15 mouse cellular contexts compared by ENCODE assay signal in genomic region chr15:77740511-77741297, GRCm38 (mm10). TPM values are rescaled to one million over a fixed set of nuclear protein-coding genes. Genes with fewer than 3 reads are reported as not detected.
DNase-seq lines count a peak whose midpoint lies in the region; ATAC-seq and TF ChIP-seq lines count a peak whose summit lies in the region.
"Had no signal": no experiment of that assay in that cellular context is flagged by ENCODE, and none has a peak within 500 bp of the region (broad histone marks: within the 10 kb centered on the region; RNA-seq: fewer than 3 reads in every experiment).

No protein-coding gene starts in this region.

- H3K27me3 ChIP-seq in embryonic facial prominence, embryonic 11.5 days (ENCODE audit: control insufficient read depth, insufficient read depth, low read length): no peaks in the 10 kb centered on the region
- H3K27me3 ChIP-seq in embryonic facial prominence, embryonic 10.5 days (replicated peaks; ENCODE audit: low read depth, poor library complexity, severe bottlenecking): no peaks in the 10 kb centered on the region
- no peaks in the 10 kb centered on the region for H3K27me3 ChIP-seq in lung, postnatal 0 days (replicated peaks; ENCODE audit: insufficient read depth, low read length)
- no peaks in the 10 kb centered on the region for H3K27me3 ChIP-seq in stomach, embryonic 16.5 days (ENCODE audit: control insufficient read depth, insufficient read depth, low read length)
- no peaks in the 10 kb centered on the region for H3K27me3 ChIP-seq in kidney, embryonic 16.5 days (ENCODE audit: insufficient read depth, low read length)
- H3K27me3 ChIP-seq: neural tube, embryonic 15.5 days had no signal

- no peak overlapping the region for H3K9ac ChIP-seq in embryonic facial prominence, embryonic 11.5 days (replicated peaks; ENCODE audit: low read length)
- H3K9ac ChIP-seq in lung, postnatal 0 days (replicated peaks; ENCODE audit: low read depth): no peak overlapping the region
- no peak overlapping the region for H3K9ac ChIP-seq in stomach, embryonic 16.5 days (ENCODE audit: low read length)
- no peak overlapping the region for H3K9ac ChIP-seq in kidney, embryonic 16.5 days (replicated peaks; ENCODE audit: low read length)
- H3K9ac ChIP-seq: neural tube, embryonic 15.5 days had no signal

- peak; percentile 66 for TF ChIP-seq CTCF in lung, postnatal 0 days (IDR thresholded peaks at IDR 0.05)

- ATAC-seq in embryonic facial prominence, embryonic 11.5 days (replicated peaks; ENCODE audit: insufficient number of reproducible peaks, low FRiP score, low TSS enrichment, low read depth): no peak
- ATAC-seq in lung, postnatal 0 days: peak; percentile 59; the same call in 1 of the 2 replicates
- ATAC-seq in stomach, embryonic 16.5 days (ENCODE audit: insufficient read depth, low FRiP score): peak; percentile 83; the same call in 1 of the 2 replicates
- ATAC-seq in kidney, embryonic 16.5 days (ENCODE audit: low FRiP score, low TSS enrichment): no peak

- H3K4me3 ChIP-seq in embryonic facial prominence, embryonic 11.5 days (ENCODE audit: low read depth, low read length): no peak overlapping the region
- H3K4me3 ChIP-seq in embryonic facial prominence, embryonic 10.5 days: no peak overlapping the region
- H3K4me3 ChIP-seq in lung, postnatal 0 days (ENCODE audit: low read depth, low read length): no peak overlapping the region
- H3K4me3 ChIP-seq in stomach, embryonic 16.5 days (replicated peaks; ENCODE audit: low read length): no peak overlapping the region
- no peak overlapping the region for H3K4me3 ChIP-seq in kidney, embryonic 16.5 days (ENCODE audit: low read length)
- H3K4me3 ChIP-seq: neural tube, embryonic 15.5 days had no signal

- H3K27ac ChIP-seq in embryonic facial prominence, embryonic 11.5 days (replicated peaks; ENCODE audit: low read depth, low read length): no peak overlapping the region
- H3K27ac ChIP-seq in embryonic facial prominence, embryonic 10.5 days (replicated peaks): no peak overlapping the region
- H3K27ac ChIP-seq in lung, postnatal 0 days (ENCODE audit: low read length): no peak overlapping the region
- no peak overlapping the region for H3K27ac ChIP-seq in stomach, embryonic 16.5 days (ENCODE audit: low read length)
- no peak overlapping the region for H3K27ac ChIP-seq in kidney, embryonic 16.5 days (ENCODE audit: low read length)
- H3K27ac ChIP-seq: neural tube, embryonic 15.5 days had no signal

- no peaks in the 10 kb centered on the region for H3K9me3 ChIP-seq in embryonic facial prominence, embryonic 11.5 days (replicated peaks; ENCODE audit: control insufficient read depth, low read length)
- no peaks in the 10 kb centered on the region for H3K9me3 ChIP-seq in embryonic facial prominence, embryonic 10.5 days
- no peaks in the 10 kb centered on the region for H3K9me3 ChIP-seq in lung, postnatal 0 days (ENCODE audit: low read length)
- no peaks in the 10 kb centered on the region for H3K9me3 ChIP-seq in stomach, embryonic 16.5 days (replicated peaks; ENCODE audit: control insufficient read depth, low read length)
- no peaks in the 10 kb centered on the region for H3K9me3 ChIP-seq in kidney, embryonic 16.5 days (ENCODE audit: low read length)
- H3K9me3 ChIP-seq: neural tube, embryonic 15.5 days had no signal

- peak; percentile 6 for DNase-seq in embryonic facial prominence, embryonic 11.5 days (ENCODE audit: low spot score)
- no peak for DNase-seq in embryonic facial prominence, embryonic 10.5 days (ENCODE audit: low spot score)
- peak; percentile 34 for DNase-seq in lung, postnatal 0 days (ENCODE audit: low spot score)
- no peak for DNase-seq in lung, postnatal 10 days
- DNase-seq in induced T-regulatory cell, adult 2 months (ENCODE audit: low read depth): peak; percentile 65
- DNase-seq in gastrocnemius, adult 8-10 months (ENCODE audit: low spot score in 2 of 2): no peak
- DNase-seq: B cell, adult 2 months; cerebellum, adult 9-10 months; kidney, adult 18-20 months; spleen, adult 18-20 months had no signal

- no peak overlapping the region for H3K4me2 ChIP-seq in embryonic facial prominence, embryonic 11.5 days (ENCODE audit: low read depth, low read length)
- no peak overlapping the region for H3K4me2 ChIP-seq in lung, postnatal 0 days (replicated peaks; ENCODE audit: low read depth, low read length)
- H3K4me2 ChIP-seq in stomach, embryonic 16.5 days (ENCODE audit: low read depth, low read length): no peak overlapping the region
- H3K4me2 ChIP-seq in kidney, embryonic 16.5 days (replicated peaks; ENCODE audit: low read depth, low read length): no peak overlapping the region
- H3K4me2 ChIP-seq: neural tube, embryonic 15.5 days had no signal

- H3K4me1 ChIP-seq in embryonic facial prominence, embryonic 11.5 days (ENCODE audit: control insufficient read depth, insufficient read depth, low read length): no peaks in the 10 kb centered on the region
- H3K4me1 ChIP-seq in embryonic facial prominence, embryonic 10.5 days: no peaks in the 10 kb centered on the region
- no peaks in the 10 kb centered on the region for H3K4me1 ChIP-seq in lung, postnatal 0 days (ENCODE audit: insufficient read depth, low read depth, low read length)
- H3K4me1 ChIP-seq in stomach, embryonic 16.5 days (ENCODE audit: control insufficient read depth, insufficient read depth, low read length): no peaks in the 10 kb centered on the region
- H3K4me1 ChIP-seq in kidney, embryonic 16.5 days (ENCODE audit: insufficient read depth, low read length): no peaks in the 10 kb centered on the region
- H3K4me1 ChIP-seq: neural tube, embryonic 15.5 days had no signal

- H3K36me3 ChIP-seq in embryonic facial prominence, embryonic 11.5 days (replicated peaks; ENCODE audit: control insufficient read depth, insufficient read depth, low read depth, low read length): no peaks in the 10 kb centered on the region
- no peaks in the 10 kb centered on the region for H3K36me3 ChIP-seq in embryonic facial prominence, embryonic 10.5 days (replicated peaks)
- H3K36me3 ChIP-seq in lung, postnatal 0 days (ENCODE audit: insufficient read depth, low read length): no peaks in the 10 kb centered on the region
- H3K36me3 ChIP-seq in stomach, embryonic 16.5 days (ENCODE audit: control insufficient read depth, insufficient read depth, low read length): no peaks in the 10 kb centered on the region
- H3K36me3 ChIP-seq in kidney, embryonic 16.5 days (ENCODE audit: insufficient read depth, low read length): no peaks in the 10 kb centered on the region
- H3K36me3 ChIP-seq: neural tube, embryonic 15.5 days had no signal

- TF ChIP-seq EP300 in lung, postnatal 0 days (IDR thresholded peaks at IDR 0.05): no peak

- 77% methylated on average over 9 of the region's 9 CpGs for WGBS in embryonic facial prominence, embryonic 11.5 days
- 78% methylated on average over 9 of the region's 9 CpGs for WGBS in embryonic facial prominence, embryonic 10.5 days
- 68% methylated on average over 9 of the region's 9 CpGs for WGBS in lung, postnatal 0 days
- 65% methylated on average over 9 of the region's 9 CpGs for WGBS in stomach, embryonic 16.5 days
- WGBS in kidney, embryonic 16.5 days: 73% methylated on average over 9 of the region's 9 CpGs

RNA-seq across cellular contexts. Expression of gene Apol9b, which starts 11.9 kb away (rescaled TPM):
- polyA plus RNA-seq in embryonic facial prominence, embryonic 11.5 days (2014; fragmentation: Nextera tagmentation; extraction: Ambion mirVana): not detected in 2 replicates
- polyA plus RNA-seq in embryonic facial prominence, embryonic 10.5 days (2016; fragmentation: Nextera tagmentation; extraction: Ambion mirVana): not detected in 2 replicates
- polyA plus RNA-seq in lung, postnatal 0 days (2015; fragmentation: Nextera tagmentation; extraction: Ambion mirVana): 0.14 and 0.31 TPM in 2 replicates
- 0.37 TPM in 1 of 2 replicates, not detected in the other for polyA plus RNA-seq in stomach, embryonic 16.5 days (2015; fragmentation: Nextera tagmentation; extraction: Ambion mirVana)
- 0.20 TPM in 1 of 2 replicates, not detected in the other for polyA plus RNA-seq in kidney, embryonic 16.5 days (2015; fragmentation: Nextera tagmentation; extraction: Ambion mirVana)
- not detected for total RNA-seq in gastrocnemius, adult 8-10 months (2022)
- total RNA-seq: megakaryocyte, adult 5-6 weeks had no signal

RNA-seq across cellular contexts. Expression of gene Apol8, which starts 16.1 kb away (rescaled TPM):
- polyA plus RNA-seq in embryonic facial prominence, embryonic 11.5 days (2014; fragmentation: Nextera tagmentation; extraction: Ambion mirVana): 0.29 TPM in 1 of 2 replicates, not detected in the other
- polyA plus RNA-seq in embryonic facial prominence, embryonic 10.5 days (2016; fragmentation: Nextera tagmentation; extraction: Ambion mirVana): 0.14 and 0.32 TPM in 2 replicates
- 0.06 and 0.26 TPM in 2 replicates for polyA plus RNA-seq in lung, postnatal 0 days (2015; fragmentation: Nextera tagmentation; extraction: Ambion mirVana)
- 1.2 TPM in 2 replicates for polyA plus RNA-seq in stomach, embryonic 16.5 days (2015; fragmentation: Nextera tagmentation; extraction: Ambion mirVana)
- 0.19 and 0.21 TPM in 2 replicates for polyA plus RNA-seq in kidney, embryonic 16.5 days (2015; fragmentation: Nextera tagmentation; extraction: Ambion mirVana)
- total RNA-seq in gastrocnemius, adult 8-10 months (2022): under 1 TPM in 2 of 4 experiments, not detected in 2; 0.63 to 0.86 TPM
- total RNA-seq: adrenal gland, adult 18-20 months had no signal

RNA-seq across cellular contexts. Expression of gene Apol7e, which starts 42.0 kb away (rescaled TPM):
- not detected in 2 replicates for polyA plus RNA-seq in embryonic facial prominence, embryonic 11.5 days (2014; fragmentation: Nextera tagmentation; extraction: Ambion mirVana)
- polyA plus RNA-seq in embryonic facial prominence, embryonic 10.5 days (2016; fragmentation: Nextera tagmentation; extraction: Ambion mirVana): not detected in 2 replicates
- 0.10 TPM in 1 of 2 replicates, not detected in the other for polyA plus RNA-seq in lung, postnatal 0 days (2015; fragmentation: Nextera tagmentation; extraction: Ambion mirVana)
- polyA plus RNA-seq in stomach, embryonic 16.5 days (2015; fragmentation: Nextera tagmentation; extraction: Ambion mirVana): 0.17 and 0.35 TPM in 2 replicates
- polyA plus RNA-seq in kidney, embryonic 16.5 days (2015; fragmentation: Nextera tagmentation; extraction: Ambion mirVana): not detected in 2 replicates
- not detected for total RNA-seq in gastrocnemius, adult 8-10 months (2022)
- polyA plus RNA-seq: neural tube, embryonic 15.5 days had no signal

Comparison
In these comparisons a context has a peak if more than half of its experiments do, and no peak if none do; other contexts are left out.
1. DNase-seq: peak in embryonic facial prominence, embryonic 11.5 days (single experiment), lung, postnatal 0 days (single experiment) and induced T-regulatory cell, adult 2 months (single experiment); none in embryonic facial prominence, embryonic 10.5 days (single experiment), lung, postnatal 10 days (single experiment) and gastrocnemius, adult 8-10 months (0 of 2).
2. ATAC-seq: peak in lung, postnatal 0 days (single experiment) and stomach, embryonic 16.5 days (single experiment); none in embryonic facial prominence, embryonic 11.5 days (single experiment) and kidney, embryonic 16.5 days (single experiment).